Mouse (Mus musculus) intestine, postnatal 0 days (tissue): ENCODE data around the gene Nos1. TPM values are rescaled to one million over a fixed set of nuclear protein-coding genes. Genes with fewer than 3 reads are reported as not detected.
"Not testable (repeated sequence)": the region's sequence is repeated elsewhere in the genome, so short reads cannot be mapped to it uniquely, and the experiment has no call there.

Experiments
- ATAC-seq: fragments of 200-750 bp; cut with Nextera tagmentation; 2 replicates; pipeline ENCODE4 v1.8.0; 2017; ENCODE audit warnings: mild to moderate bottlenecking, moderate TSS enrichment, moderate library complexity
- H3K27ac ChIP-seq: fragments of 300-500 bp; sonication (generic); 2 replicates; pipeline ENCODE4 v1.5.1; 2014; ENCODE audit warnings: mild to moderate bottlenecking, low read depth, low read length, moderate library complexity
- H3K27me3 ChIP-seq: fragments of 300-500 bp; sonication (generic); replicated peaks from 2 replicates; pipeline ENCODE4 v1.6.1; 2014; ENCODE audit warnings: low read length, mixed read lengths; ENCODE audit not compliant: control insufficient read depth, insufficient read depth
- H3K36me3 ChIP-seq: fragments of 300-500 bp; sonication (generic); 2 replicates; pipeline ENCODE4 v1.6.1; 2014; ENCODE audit warnings: mild to moderate bottlenecking, moderate library complexity; ENCODE audit not compliant: control insufficient read depth, insufficient read depth
- H3K4me1 ChIP-seq: fragments of 300-500 bp; sonication (generic); replicated peaks from 2 replicates; pipeline ENCODE4 v1.6.1; 2014; ENCODE audit warnings: antibody characterized with exemption, low read length, mixed read lengths; ENCODE audit not compliant: control insufficient read depth, insufficient read depth
- H3K4me2 ChIP-seq: fragments of 300-500 bp; sonication (generic); replicated peaks from 2 replicates; pipeline ENCODE4 v1.6.1; 2014; ENCODE audit warnings: low read depth, mild to moderate bottlenecking, moderate library complexity
- H3K4me3 ChIP-seq: fragments of 300-500 bp; sonication (generic); 2 replicates; pipeline ENCODE4 v1.5.1; 2014; ENCODE audit warnings: low read depth, low read length
- H3K9ac ChIP-seq: fragments of 300-500 bp; sonication (generic); 2 replicates; pipeline ENCODE4 v1.6.1; 2014; ENCODE audit warnings: mild to moderate bottlenecking, low read depth, low read length
- H3K9me3 ChIP-seq: fragments of 300-500 bp; sonication (generic); 2 replicates; pipeline ENCODE4 v1.6.1; 2016; ENCODE audit warnings: mixed run types; ENCODE audit not compliant: control insufficient read depth
- CTCF ChIP-seq: sonication (generic); IDR thresholded peaks from 2 replicates; pipeline ENCODE4 v1.5.1; 2016; ENCODE audit warnings: low read depth, mild to moderate bottlenecking, control low read depth, antibody characterized with exemption, moderate library complexity
- whole genome bisulfite sequencing: fragments of 180-500 bp; shearing (Covaris S2); extraction: QIAGEN DNeasy Blood & Tissue Kit; methylation state at CpG from one replicate; pipeline ENCODE4 v1.1.7; 2014; 5-methylcytosine and 5-hydroxymethylcytosine counted together
- polyA plus RNA-seq: library from polyadenylated mRNA; unstranded; fragments of >200 nt; fragmentation: Nextera tagmentation; extraction: Ambion mirVana; gene quantifications from 2 replicates; pipeline ENCODE4 v1.2.1, GENCODE M21; 2015

Nos1 gene
- polyA plus RNA-seq, 1 experiment from 2014 or later, result 0.86 TPM

- H3K36me3 ChIP-seq, result no peaks in the 10 kb centered on the region
Observed at GRCm38 (mm10) chr5:117871614-117872013, 90.8 kb downstream of the Nos1 start.

GRCm38 (mm10) chr5:117873807-117874206 lies 93.0 kb downstream of the Nos1 start:
- Histone ChIP-seq H3K4me1 (no peaks in the 10 kb centered on the region), H3K36me3 (no peaks in the 10 kb centered on the region), H3K27ac (no peak overlapping the region), H3K9me3 (no peaks in the 10 kb centered on the region), H3K27me3 (no peaks in the 10 kb centered on the region), H3K4me3 (no peak overlapping the region), H3K9ac (no peak overlapping the region), H3K4me2 (no peak overlapping the region)
- no peak for TF ChIP-seq CTCF
- no peak for ATAC-seq
- WGBS, result 84% methylated on average over 8 of the region's 8 CpGs

More at GRCm38 (mm10) chr5:117871614-117872013, 90.8 kb downstream of the Nos1 start:
- Histone ChIP-seq H3K27me3 (no peaks in the 10 kb centered on the region), H3K4me2 (no peak overlapping the region), H3K27ac (no peak overlapping the region), H3K9ac (no peak overlapping the region), H3K4me1 (no peaks in the 10 kb centered on the region), H3K4me3 (no peak overlapping the region), H3K9me3 (no peaks in the 10 kb centered on the region)
- no peak for ATAC-seq
- 79% methylated on average over 1 of the region's 1 CpGs for WGBS
- no peak for TF ChIP-seq CTCF

- ATAC-seq, result no peak
- no peak for TF ChIP-seq CTCF
- no peak overlapping the region for H3K27ac ChIP-seq
- H3K27me3 ChIP-seq, result no peaks in the 10 kb centered on the region
- H3K9ac ChIP-seq, result no peak overlapping the region
- WGBS, result 60% methylated on average over 7 of the region's 7 CpGs
- H3K4me2 ChIP-seq, result no peak overlapping the region
- no peaks in the 10 kb centered on the region for H3K9me3 ChIP-seq
- H3K4me1 ChIP-seq, result no peaks in the 10 kb centered on the region
- H3K36me3 ChIP-seq, result no peaks in the 10 kb centered on the region
- no peak overlapping the region for H3K4me3 ChIP-seq
Observed at GRCm38 (mm10) chr5:117874236-117874635, 93.4 kb downstream of the Nos1 start.

DNA sequence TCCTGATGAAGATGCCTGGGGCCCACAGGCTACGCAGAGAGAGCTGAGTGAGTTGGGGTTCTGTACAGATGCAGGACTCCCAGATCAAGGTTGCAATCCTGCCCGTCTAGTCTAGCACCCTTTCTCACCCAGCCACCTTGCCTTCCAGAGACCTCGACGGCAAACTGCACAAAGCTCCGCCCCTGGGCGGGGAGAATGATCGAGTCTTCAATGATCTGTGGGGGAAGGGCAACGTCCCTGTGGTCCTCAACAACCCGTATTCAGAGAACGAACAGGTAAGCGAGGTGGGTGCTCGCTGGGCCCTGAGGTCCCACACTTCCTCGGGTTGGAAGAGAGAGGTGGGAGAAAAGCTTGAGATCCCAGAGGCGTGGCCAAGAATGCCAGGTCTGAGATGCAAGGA lies 98.3 kb downstream of the Nos1 start:
- Histone ChIP-seq H3K36me3 (no peaks in the 10 kb centered on the region), H3K9me3 (no peaks in the 10 kb centered on the region), H3K27ac (no peak overlapping the region), H3K4me1 (no peaks in the 10 kb centered on the region), H3K4me2 (no peak overlapping the region), H3K27me3 (no peaks in the 10 kb centered on the region), H3K9ac (no peak overlapping the region), H3K4me3 (no peak overlapping the region)
- TF ChIP-seq CTCF, result no peak
- no peak for ATAC-seq
- WGBS, result 34% methylated on average over 14 of the region's 14 CpGs

DNA sequence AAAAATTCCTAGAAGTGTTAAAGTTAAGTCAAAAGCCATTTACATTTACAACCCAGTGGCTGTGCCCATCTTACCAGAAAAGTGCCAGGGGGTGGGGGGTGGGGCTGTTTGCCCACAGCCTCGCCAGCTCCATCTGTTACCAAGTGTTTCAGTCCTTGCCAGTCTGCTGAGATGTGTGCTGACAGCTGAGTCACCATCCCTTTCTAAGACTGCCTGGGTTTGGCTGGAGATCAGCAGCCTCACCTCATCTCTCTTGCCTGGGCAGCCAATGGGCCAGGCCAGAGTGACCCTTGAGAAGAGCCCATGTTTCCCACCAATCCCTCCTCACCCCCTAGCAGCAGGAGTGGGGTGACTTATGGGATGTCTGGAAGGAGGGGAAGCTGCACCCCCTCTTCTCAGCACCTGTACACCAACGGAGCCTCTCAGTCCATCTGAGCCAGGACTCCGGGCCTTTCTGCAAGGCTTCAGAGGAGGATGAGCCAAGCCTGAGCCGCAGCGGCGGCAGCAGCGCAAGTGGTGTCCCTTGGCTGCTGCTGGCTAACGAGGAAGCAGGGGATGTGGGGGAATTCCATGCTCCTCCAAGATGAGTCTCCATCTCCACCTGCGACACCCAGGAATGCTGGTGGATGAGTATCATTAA lies 100.2 kb downstream of the Nos1 start:
- 89% methylated on average over 9 of the region's 9 CpGs for WGBS

DNA sequence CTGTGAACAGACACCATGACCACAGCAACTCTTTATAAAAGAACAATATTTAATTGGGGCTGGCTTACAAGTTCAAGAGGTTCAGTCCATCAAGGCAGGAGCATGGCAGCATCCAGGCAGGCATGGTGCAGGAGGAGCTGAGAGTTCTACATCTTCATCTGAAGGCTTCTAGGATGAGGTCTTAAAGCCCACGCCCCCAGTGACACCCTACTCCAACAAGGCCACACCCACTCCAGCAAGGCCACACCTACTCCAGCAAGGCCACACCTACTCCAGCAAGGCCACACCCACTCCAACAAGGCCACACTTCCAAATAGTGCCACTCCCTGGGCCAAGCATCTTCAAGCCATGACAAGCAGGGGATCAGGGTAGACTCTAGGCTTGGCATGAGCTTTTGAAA lies 101.6 kb downstream of the Nos1 start:
- H3K4me3 ChIP-seq, ATAC-seq, H3K4me2 ChIP-seq, H3K27me3 ChIP-seq, H3K36me3 ChIP-seq, H3K27ac ChIP-seq, H3K9me3 ChIP-seq, H3K9ac ChIP-seq, H3K4me1 ChIP-seq: not testable (repeated sequence)
- WGBS, result 64% methylated on average over 1 of the region's 1 CpGs

More for the DNA sequence above, 100.2 kb downstream of the Nos1 start:
- Histone ChIP-seq H3K27ac (no peak overlapping the region), H3K27me3 (no peaks in the 10 kb centered on the region), H3K4me2 (no peak overlapping the region), H3K9ac (no peak overlapping the region), H3K36me3 (no peaks in the 10 kb centered on the region), H3K9me3 (no peaks in the 10 kb centered on the region), H3K4me1 (no peaks in the 10 kb centered on the region), H3K4me3 (no peak overlapping the region)
- no peak for TF ChIP-seq CTCF
- no peak for ATAC-seq

GRCm38 (mm10) chr5:117884991-117885390 lies 104.2 kb downstream of the Nos1 start:
- WGBS, result 54% methylated on average over 2 of the region's 2 CpGs
- Histone ChIP-seq H3K27me3 (no peaks in the 10 kb centered on the region), H3K36me3 (no peaks in the 10 kb centered on the region), H3K9me3 (no peaks in the 10 kb centered on the region), H3K9ac (no peak overlapping the region), H3K27ac (no peak overlapping the region), H3K4me1 (no peaks in the 10 kb centered on the region), H3K4me2 (no peak overlapping the region), H3K4me3 (no peak overlapping the region)
- TF ChIP-seq CTCF, result no peak
- ATAC-seq, result no peak
